Mouse (Mus musculus) liver, postnatal 0 days (tissue): ENCODE results near the gene Dst. TPM values are rescaled to one million over a fixed set of nuclear protein-coding genes. Genes with fewer than 3 reads are reported as not detected.

ENCODE experiments used
- ATAC-seq: fragments of 200-750 bp; cut with Nextera tagmentation; 2 replicates; pipeline ENCODE4 v1.8.0; 2017; ENCODE audit warnings: mild to moderate bottlenecking, moderate library complexity
- DNase-seq: peaks from one replicate; pipeline ENCODE4 v3.0.0-alpha.2; 2016
- H3K27ac ChIP-seq: fragments of 300-500 bp; sonication (generic); 2 replicates; pipeline ENCODE4 v1.5.1; 2014; ENCODE audit warnings: antibody characterized with exemption, moderate library complexity, mild to moderate bottlenecking, low read depth
- H3K27me3 ChIP-seq: fragments of 300-500 bp; sonication (generic); 2 replicates; pipeline ENCODE4 v1.6.1; 2014; ENCODE audit warnings: low read length, control low read depth, mixed read lengths; ENCODE audit not compliant: insufficient read depth
- H3K36me3 ChIP-seq: fragments of 300-500 bp; sonication (generic); replicated peaks from 2 replicates; pipeline ENCODE4 v1.6.1; 2014; ENCODE audit warnings: mild to moderate bottlenecking, control low read depth, low read length, moderate library complexity, mixed read lengths; ENCODE audit not compliant: insufficient read depth
- H3K4me1 ChIP-seq: fragments of 300-500 bp; sonication (generic); 2 replicates; pipeline ENCODE4 v1.6.1; 2014; ENCODE audit warnings: antibody characterized with exemption, mild to moderate bottlenecking, control low read depth; ENCODE audit not compliant: insufficient read depth
- H3K4me2 ChIP-seq: fragments of 300-500 bp; sonication (generic); 2 replicates; pipeline ENCODE4 v1.6.1; 2014; ENCODE audit warnings: low read depth, mild to moderate bottlenecking, low read length, moderate library complexity, mixed read lengths
- H3K4me3 ChIP-seq: fragments of 300-500 bp; sonication (generic); 2 replicates; pipeline ENCODE4 v1.5.1; 2014; ENCODE audit warnings: low read depth, low read length
- H3K9ac ChIP-seq: fragments of 300-500 bp; sonication (generic); replicated peaks from 2 replicates; pipeline ENCODE4 v1.6.1; 2014; ENCODE audit warnings: mild to moderate bottlenecking, moderate library complexity
- H3K9me3 ChIP-seq: fragments of 300-500 bp; sonication (generic); 2 replicates; pipeline ENCODE4 v1.6.1; 2016; ENCODE audit warnings: mild to moderate bottlenecking, control low read depth, low read length, mixed read lengths
- CTCF ChIP-seq: sonication (generic); IDR thresholded peaks from 2 replicates; pipeline ENCODE4 v1.5.1; 2016; ENCODE audit warnings: antibody characterized with exemption, low read depth
- EP300 ChIP-seq: IDR thresholded peaks from 2 replicates; pipeline ENCODE4 v1.6.1; 2016; ENCODE audit warnings: antibody characterized with exemption, low read depth, mild to moderate bottlenecking
- WGBS: fragments of 180-500 bp; shearing (Covaris S2); extraction: QIAGEN DNeasy Blood & Tissue Kit; methylation state at CpG from one replicate; pipeline ENCODE4 v1.1.7; 2014; ENCODE audit not compliant: insufficient replicate concordance; 5-methylcytosine and 5-hydroxymethylcytosine counted together
- polyA plus RNA-seq: library from polyadenylated mRNA; unstranded; fragments of >200 nt; fragmentation: Nextera tagmentation; extraction: Ambion mirVana; gene quantifications from 2 replicates; pipeline ENCODE4 v1.2.1, GENCODE M21; 2015

Gene Dst
- polyA plus RNA-seq, 1 experiment from 2014 or later = 6.4 TPM

GRCm38 (mm10) chr1:33916554-33916953 lies 8.5 kb downstream of the Dst start:
- WGBS = 76% methylated on average over 5 of the region's 5 CpGs
- no peak overlapping the region for H3K4me3 ChIP-seq
- H3K9me3 ChIP-seq = no peaks in the 10 kb centered on the region
- H3K9ac ChIP-seq = no peak overlapping the region
- H3K4me1 ChIP-seq = no peaks in the 10 kb centered on the region
- no peaks in the 10 kb centered on the region for H3K36me3 ChIP-seq
- no peak for ATAC-seq
- DNase-seq = no peak
- H3K4me2 ChIP-seq = no peak overlapping the region
- TF ChIP-seq EP300 (no peak), CTCF (no peak)
- H3K27ac ChIP-seq = no peak overlapping the region
- H3K27me3 ChIP-seq = no peaks in the 10 kb centered on the region

- WGBS = 71% methylated on average over 7 of the region's 7 CpGs
- no peaks in the 10 kb centered on the region for H3K27me3 ChIP-seq
- no peaks in the 10 kb centered on the region for H3K36me3 ChIP-seq
- no peak overlapping the region for H3K4me3 ChIP-seq
- no peaks in the 10 kb centered on the region for H3K9me3 ChIP-seq
- ATAC-seq (no peak), DNase-seq (no peak)
- 0 out of 2 replicates have a peak, but pooled peaks cover 3% of the 10 kb centered on the region for H3K4me1 ChIP-seq
- H3K27ac ChIP-seq = no peak overlapping the region
- H3K9ac ChIP-seq = no peak overlapping the region
- no peak for TF ChIP-seq EP300
- TF ChIP-seq CTCF = no peak
- no peak overlapping the region for H3K4me2 ChIP-seq
Measured at GRCm38 (mm10) chr1:33922975-33923374, 14.9 kb downstream of the Dst start.

GRCm38 (mm10) chr1:33925283-33925682 lies 17.3 kb downstream of the Dst start:
- no peak overlapping the region for H3K27ac ChIP-seq
- H3K9me3 ChIP-seq = no peaks in the 10 kb centered on the region
- H3K27me3 ChIP-seq = no peaks in the 10 kb centered on the region
- H3K4me3 ChIP-seq = no peak overlapping the region
- DNase-seq (no peak), ATAC-seq (no peak)
- no peaks in the 10 kb centered on the region for H3K36me3 ChIP-seq
- TF ChIP-seq EP300 = no peak
- TF ChIP-seq CTCF = no peak
- 0 out of 2 replicates have a peak, but pooled peaks cover 3% of the 10 kb centered on the region for H3K4me1 ChIP-seq
- H3K4me2 ChIP-seq = no peak overlapping the region
- H3K9ac ChIP-seq = no peak overlapping the region
- 39% methylated on average over 3 of the region's 3 CpGs for WGBS

GRCm38 (mm10) chr1:33927466-33927865 lies 19.4 kb downstream of the Dst start:
- Histone ChIP-seq H3K9me3 (no peaks in the 10 kb centered on the region), H3K4me2 (no peak overlapping the region), H3K27ac (no peak overlapping the region), H3K36me3 (no peaks in the 10 kb centered on the region), H3K9ac (no peak overlapping the region), H3K4me3 (no peak overlapping the region), H3K27me3 (no peaks in the 10 kb centered on the region), H3K4me1 (0 out of 2 replicates have a peak, but pooled peaks cover 3% of the 10 kb centered on the region)
- TF ChIP-seq CTCF = no peak
- no peak for TF ChIP-seq EP300
- WGBS = 76% methylated on average over 7 of the region's 7 CpGs
- no peak for DNase-seq
- ATAC-seq = no peak

GRCm38 (mm10) chr1:33931791-33932190 lies 23.8 kb downstream of the Dst start:
- no peaks in the 10 kb centered on the region for H3K9me3 ChIP-seq
- no peak for DNase-seq
- ATAC-seq = no peak
- H3K9ac ChIP-seq = no peak overlapping the region
- no peak overlapping the region for H3K4me3 ChIP-seq
- H3K36me3 ChIP-seq = no peaks in the 10 kb centered on the region
- H3K4me1 ChIP-seq = no peaks in the 10 kb centered on the region
- 88% methylated on average over 8 of the region's 8 CpGs for WGBS
- TF ChIP-seq EP300 = no peak
- no peak for TF ChIP-seq CTCF
- no peak overlapping the region for H3K27ac ChIP-seq
- no peaks in the 10 kb centered on the region for H3K27me3 ChIP-seq
- H3K4me2 ChIP-seq = no peak overlapping the region

- Histone ChIP-seq H3K36me3 (no peaks in the 10 kb centered on the region), H3K4me3 (no peak overlapping the region), H3K27ac (no peak overlapping the region), H3K4me2 (no peak overlapping the region), H3K9ac (no peak overlapping the region), H3K4me1 (no peaks in the 10 kb centered on the region), H3K27me3 (no peaks in the 10 kb centered on the region), H3K9me3 (no peaks in the 10 kb centered on the region)
- ATAC-seq (no peak), DNase-seq (no peak)
- 90% methylated on average over 3 of the region's 3 CpGs for WGBS
- no peak for TF ChIP-seq EP300
- no peak for TF ChIP-seq CTCF
Measured at GRCm38 (mm10) chr1:33932196-33932595, 24.2 kb downstream of the Dst start.

GRCm38 (mm10) chr1:33932845-33933499 lies 24.9 kb downstream of the Dst start:
- DNase-seq (no peak), ATAC-seq (no peak)
- Histone ChIP-seq H3K4me3 (no peak overlapping the region), H3K27ac (no peak overlapping the region), H3K9ac (no peak overlapping the region), H3K4me1 (no peaks in the 10 kb centered on the region), H3K36me3 (no peaks in the 10 kb centered on the region), H3K4me2 (no peak overlapping the region), H3K27me3 (no peaks in the 10 kb centered on the region), H3K9me3 (no peaks in the 10 kb centered on the region)
- TF ChIP-seq CTCF = no peak
- no peak for TF ChIP-seq EP300
- 70% methylated on average over 14 of the region's 14 CpGs for WGBS
